Mouse (Mus musculus) adrenal gland, postnatal 0 days (tissue): ENCODE results near the gene Bpifa1. TPM values are rescaled to one million over a fixed set of nuclear protein-coding genes. Genes with fewer than 3 reads are reported as not detected.

Experiments used
- polyA plus RNA-seq: library from polyadenylated mRNA; unstranded; fragments of >200 nt; fragmentation: Nextera tagmentation; extraction: Ambion mirVana; gene quantifications from 2 replicates; pipeline ENCODE4 v1.2.1, GENCODE M21; 2015

Bpifa1 gene
- 0.33 TPM in 1 of 2 replicates, not detected in the other for polyA plus RNA-seq

DNA sequence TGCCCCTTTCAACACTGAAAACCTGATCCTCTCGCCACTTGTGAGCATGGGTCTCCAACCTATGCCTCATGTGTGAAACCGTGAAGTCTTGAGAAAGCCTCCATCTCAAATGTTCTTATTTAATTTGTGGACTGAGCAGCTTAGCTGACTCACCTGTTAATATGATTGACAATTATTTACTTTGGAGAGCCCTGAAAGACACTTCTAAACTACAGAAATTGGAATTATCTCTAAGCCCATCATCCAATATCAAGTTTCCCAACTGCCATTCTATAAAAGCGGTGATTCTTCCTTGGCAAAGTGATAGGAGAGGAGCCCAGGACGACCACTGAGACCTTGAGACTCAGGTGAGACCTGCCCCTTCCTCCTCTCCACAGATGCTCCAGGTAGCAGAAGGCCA, at the start of gene Bpifa1:
TSS of gene Bpifa1 (plus strand) at position 301 of the 400 bp plus-strand sequence.

DNA sequence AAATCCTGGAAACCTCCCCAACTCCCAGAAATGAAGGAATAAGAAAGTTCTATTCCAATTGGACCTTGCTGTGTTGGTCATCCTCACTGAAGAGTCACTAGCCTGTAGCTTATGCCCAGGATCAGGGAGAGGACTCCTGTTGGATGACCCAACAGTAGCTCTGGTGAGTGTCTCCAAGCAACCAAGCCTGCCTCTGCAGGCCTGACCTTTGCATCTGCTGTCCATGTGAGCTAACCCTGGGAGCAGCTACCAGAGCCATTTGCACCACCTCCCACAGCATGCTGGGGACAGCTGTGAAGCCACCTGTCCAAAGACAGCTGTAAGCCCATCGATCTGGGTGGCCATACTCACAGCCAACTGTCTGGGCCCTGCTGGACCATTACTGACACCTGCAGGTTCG, 12.6 kb upstream of the Bpifa1 start, which contains the start of gene Bpifa3:
TSS of gene Bpifa3 (plus strand) at position 217 of the 400 bp plus-strand sequence.

DNA sequence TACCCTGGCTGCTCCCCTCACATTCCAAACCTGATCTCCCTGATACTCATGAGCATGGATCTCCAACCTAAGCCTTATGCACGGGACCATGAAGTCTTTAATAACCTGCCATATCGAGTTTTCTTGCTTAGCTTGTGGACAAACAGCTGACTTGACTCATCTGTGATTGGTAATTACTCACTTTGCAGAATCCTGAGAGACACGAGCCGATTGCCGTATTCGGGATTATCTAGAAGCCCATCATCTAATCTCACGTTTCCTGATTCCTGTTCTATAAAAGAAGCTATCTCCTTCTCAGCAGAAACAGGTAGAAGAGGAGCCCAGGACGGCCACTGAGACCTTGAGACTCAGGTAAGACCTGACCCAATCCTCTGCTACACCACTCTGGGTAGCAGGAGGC, 19.6 kb downstream of the Bpifa1 start, which contains the start of gene Bpifa5:
TSS of gene Bpifa5 (plus strand) at position 301 of the 400 bp plus-strand sequence.

DNA sequence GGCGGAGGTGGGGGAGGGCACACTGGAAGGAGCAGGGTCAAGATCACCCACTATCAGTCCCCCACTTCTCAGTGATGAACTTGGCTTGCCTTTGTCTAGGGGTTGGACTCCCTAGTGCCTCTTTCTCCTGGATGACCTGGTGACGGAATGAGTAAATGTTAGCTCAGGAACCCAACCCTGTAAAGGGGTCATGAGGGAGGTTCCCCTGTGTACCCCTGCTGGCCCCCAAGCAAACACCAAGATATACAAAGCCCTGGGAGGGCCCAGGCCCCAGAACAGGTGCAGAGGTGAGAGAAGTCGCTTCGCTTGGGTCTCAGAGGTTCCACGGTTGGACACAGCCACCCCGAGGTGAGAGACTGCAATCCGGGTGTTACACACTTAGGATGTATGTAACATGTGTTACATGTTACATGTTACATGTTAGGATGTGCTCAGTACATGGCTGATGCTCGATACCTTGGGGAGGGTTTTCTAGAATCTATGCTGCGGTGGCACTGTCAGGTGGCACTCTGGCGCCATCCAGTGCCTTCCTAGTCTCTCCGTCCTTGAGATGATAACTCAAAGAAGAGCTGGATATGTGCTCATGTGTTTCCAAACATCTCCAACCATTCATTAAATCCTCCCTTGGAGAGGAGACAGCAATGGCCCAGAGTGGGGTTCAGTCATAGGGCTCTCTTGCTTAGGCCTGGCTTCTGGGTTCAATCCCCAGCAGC, 48.0 kb downstream of the Bpifa1 start, which contains the start of gene Bpifb1:
TSS of gene Bpifb1 (plus strand) at position 273 of the 713 bp plus-strand sequence.

Other genes starting within 250 kb of the Bpifa1 start
- gene Bpifb6, start 242.5 kb upstream of the Bpifa1 start, polyA plus RNA-seq = not detected in 2 replicates
- gene Bpifb3, start 224.7 kb upstream of the Bpifa1 start, polyA plus RNA-seq = not detected in 2 replicates
- 0.14 TPM in 1 of 2 replicates, not detected in the other for gene Bpifb4, start 204.7 kb upstream of the Bpifa1 start, polyA plus RNA-seq
- gene Bpifa6, start 167.9 kb upstream of the Bpifa1 start, polyA plus RNA-seq = 0.09 and 0.30 TPM in 2 replicates
- gene Bpifa2, start 134.6 kb upstream of the Bpifa1 start, polyA plus RNA-seq = 2.3 TPM in 1 of 2 replicates, not detected in the other
- gene Bpifa3, start 12.5 kb upstream of the Bpifa1 start, polyA plus RNA-seq = not detected in 2 replicates
- gene Bpifa5, start 19.7 kb downstream of the Bpifa1 start, polyA plus RNA-seq = not detected in 2 replicates
- gene Bpifb1, start 47.9 kb downstream of the Bpifa1 start, polyA plus RNA-seq = 1.6 and 19.4 TPM in 2 replicates
- 0.84 and 2.6 TPM in 2 replicates for gene Bpifb5, start 80.9 kb downstream of the Bpifa1 start, polyA plus RNA-seq
- not detected in 2 replicates for gene Bpifb9a, start 115.0 kb downstream of the Bpifa1 start, polyA plus RNA-seq
- gene Bpifb9b, start 164.3 kb downstream of the Bpifa1 start, polyA plus RNA-seq = not detected in 2 replicates
- 4.3 and 19.9 TPM in 2 replicates for gene Cdk5rap1, start 230.1 kb downstream of the Bpifa1 start, polyA plus RNA-seq